Mouse (Mus musculus) R1 (cell line): ENCODE data around the gene Sass6.

Experiments
- DNase-seq: peaks from one replicate; pipeline ENCODE4 v3.0.0-alpha.2; 2018; ENCODE audit warnings: low read depth, low spot score

Sass6 gene

DNA sequence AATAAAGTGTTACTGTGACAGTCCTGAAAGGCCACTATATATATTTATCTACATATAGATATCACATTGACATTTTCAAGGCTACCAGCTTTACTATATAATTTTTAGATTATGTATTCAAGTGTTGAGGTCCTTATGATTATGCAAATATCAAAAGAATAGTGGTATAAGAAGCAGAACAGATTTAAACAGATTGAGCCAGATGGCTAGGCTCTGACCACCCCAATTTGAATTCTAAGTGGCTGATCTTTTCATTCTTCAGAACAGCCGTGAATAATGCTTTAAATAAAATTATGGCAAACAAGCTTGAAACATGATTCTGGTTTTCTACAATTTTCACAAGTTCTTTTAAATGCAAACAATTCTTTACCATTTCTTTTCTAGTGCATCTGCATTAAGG, 36.7 kb downstream of the Sass6 start:
- DNase-seq: no peak

DNA sequence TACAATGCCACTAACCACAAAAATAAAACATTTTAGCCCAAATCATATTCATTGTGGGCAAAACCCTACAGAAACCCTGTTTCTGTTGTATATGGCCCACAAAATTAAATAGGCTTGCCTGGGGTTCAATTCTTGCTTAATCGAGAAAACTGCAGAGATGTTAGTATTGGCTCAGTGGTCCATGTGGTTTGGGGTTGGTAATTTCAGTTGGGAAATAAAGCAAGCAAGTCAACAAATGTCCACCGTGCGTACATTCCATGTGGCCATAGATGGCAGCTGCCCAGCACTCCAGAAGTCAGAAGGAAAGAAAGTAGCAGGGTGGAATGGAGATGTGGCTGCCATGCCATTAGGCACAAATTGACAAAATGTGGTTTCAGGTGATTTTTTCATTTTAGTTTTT, 38.2 kb downstream of the Sass6 start:
- no peak for DNase-seq

DNA sequence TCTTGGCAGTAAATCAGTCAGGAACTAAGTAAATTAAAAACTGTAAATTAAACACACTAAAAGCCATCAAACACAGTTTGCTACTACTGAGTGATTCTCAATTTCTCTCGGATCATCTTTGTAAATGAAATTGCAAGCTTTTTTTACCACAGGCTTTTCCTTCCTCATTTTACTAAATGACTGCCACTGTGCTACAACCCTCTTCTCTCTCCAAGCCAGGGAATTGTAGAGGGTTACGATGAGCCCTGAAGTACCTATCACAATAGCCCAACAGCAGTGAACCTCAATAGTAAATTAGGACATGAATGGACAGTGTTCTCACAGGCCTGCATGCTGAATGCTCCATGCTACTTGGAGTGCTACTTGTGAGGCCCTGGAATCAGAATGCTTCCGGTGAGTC, 39.3 kb downstream of the Sass6 start:
- DNase-seq: no peak

DNA sequence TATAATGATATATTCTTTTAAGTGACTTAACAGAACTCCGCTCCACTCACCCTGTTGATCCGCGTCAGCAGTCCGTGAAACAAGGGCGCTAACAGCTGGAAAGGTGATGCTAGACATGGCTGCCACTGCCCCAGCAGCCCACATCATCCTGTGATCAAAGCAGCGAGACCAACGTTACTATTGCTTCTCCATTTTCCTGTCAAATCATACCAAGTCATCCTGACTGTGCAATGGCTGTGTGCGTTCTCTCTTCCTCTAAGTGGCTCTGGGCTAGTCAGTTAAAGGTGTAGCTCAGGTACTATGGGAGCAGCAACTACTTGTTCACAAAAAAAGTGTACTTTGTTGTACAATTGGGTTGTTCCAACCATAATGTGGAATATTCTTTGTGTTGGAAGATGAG, 40.1 kb downstream of the Sass6 start:
- no peak for DNase-seq

DNA sequence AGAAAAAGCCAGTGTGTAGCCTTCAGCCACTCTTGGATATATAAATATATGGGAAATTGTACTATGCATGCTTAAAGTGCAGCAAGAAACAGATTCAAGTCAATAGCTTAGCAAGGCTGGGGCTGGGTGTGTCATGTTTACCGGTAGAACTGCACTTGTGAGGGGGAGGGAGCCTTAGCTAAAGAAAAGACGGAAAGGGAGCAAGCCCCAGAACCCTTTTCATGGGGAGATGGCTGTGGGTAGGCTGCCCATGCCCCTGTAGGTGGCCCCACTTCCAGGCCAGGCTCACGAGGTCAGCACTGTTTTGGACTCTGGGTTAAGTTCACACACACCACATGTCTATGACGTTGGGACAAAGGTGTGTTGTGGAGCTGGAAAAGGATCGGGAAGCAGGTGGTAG, 41.0 kb downstream of the Sass6 start:
- DNase-seq: no peak

DNA sequence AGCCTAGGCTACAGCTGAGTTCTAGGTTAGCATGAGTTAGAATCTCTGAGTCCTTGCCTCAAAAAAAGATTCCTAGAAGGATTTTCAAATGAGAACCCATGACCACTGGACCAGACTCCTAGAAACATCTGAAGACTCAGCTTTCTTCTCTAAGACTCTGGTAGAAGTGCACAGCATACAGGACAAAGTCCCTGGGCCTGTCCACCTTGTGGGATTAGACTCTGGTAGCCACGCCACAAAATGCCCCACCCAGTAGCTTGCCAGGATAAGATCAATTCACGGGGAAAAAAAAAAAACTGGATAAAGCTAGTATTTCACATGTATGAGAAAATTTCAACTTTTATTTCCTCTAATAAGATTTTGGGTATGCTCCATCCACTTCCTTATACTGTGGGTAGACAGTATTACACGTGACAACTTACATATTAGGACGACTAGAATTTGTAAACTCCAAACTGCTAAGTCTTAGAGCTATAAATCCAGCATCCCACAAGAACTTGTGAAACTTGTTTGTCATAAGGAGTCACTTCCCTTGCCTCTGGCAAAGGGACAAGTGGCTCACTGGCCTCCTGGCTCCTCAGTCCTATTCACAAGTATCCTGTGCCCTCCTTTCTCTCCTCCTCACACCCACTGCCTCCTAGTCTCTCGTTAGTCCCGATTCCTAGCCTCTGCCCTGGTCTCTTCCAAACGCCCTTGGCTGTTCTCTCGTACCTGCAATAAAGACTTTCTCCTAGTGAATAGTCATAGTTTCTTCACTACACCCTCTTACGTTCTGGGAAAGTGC, 43.1 kb downstream of the Sass6 start:
- DNase-seq: no peak

DNA sequence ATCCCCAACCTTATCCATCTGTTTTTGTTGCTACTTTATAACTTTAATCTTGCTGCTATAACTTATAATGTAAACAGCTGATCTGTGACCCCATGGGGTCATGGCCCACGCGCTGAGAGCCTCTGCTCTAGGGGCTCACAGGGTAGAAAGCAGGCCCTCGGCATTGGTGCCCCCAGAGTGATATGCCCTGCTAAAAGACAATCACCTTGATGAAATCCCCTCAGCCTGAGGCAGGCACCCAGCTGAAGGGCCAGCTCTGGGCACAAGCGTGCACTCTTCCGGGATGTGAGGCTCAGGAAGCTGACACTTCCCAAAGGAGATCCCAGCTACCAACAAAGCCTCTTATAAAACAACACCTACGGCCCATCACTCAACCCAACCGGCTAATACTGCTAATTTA, 43.8 kb downstream of the Sass6 start:
- DNase-seq: no peak

DNA sequence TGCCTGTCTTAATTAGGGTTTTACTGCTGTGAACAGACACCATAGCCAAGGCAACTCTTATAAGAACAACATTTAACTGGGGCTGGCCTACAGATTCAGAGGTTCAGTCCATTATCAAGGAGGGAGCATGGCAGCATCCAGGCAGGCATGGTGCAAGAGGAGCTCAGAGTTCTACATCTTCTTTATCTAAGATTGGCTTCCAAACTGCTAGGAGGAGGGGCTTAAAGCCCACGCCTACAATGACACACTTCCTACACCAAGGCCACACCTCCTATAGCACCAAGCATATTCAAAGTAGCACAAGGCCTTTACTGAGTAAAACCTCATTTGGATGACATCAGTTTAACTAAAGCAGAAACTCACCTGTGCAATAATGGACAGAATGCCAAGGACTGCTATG, 45.2 kb downstream of the Sass6 start:
- DNase-seq: peak; percentile 77

DNA sequence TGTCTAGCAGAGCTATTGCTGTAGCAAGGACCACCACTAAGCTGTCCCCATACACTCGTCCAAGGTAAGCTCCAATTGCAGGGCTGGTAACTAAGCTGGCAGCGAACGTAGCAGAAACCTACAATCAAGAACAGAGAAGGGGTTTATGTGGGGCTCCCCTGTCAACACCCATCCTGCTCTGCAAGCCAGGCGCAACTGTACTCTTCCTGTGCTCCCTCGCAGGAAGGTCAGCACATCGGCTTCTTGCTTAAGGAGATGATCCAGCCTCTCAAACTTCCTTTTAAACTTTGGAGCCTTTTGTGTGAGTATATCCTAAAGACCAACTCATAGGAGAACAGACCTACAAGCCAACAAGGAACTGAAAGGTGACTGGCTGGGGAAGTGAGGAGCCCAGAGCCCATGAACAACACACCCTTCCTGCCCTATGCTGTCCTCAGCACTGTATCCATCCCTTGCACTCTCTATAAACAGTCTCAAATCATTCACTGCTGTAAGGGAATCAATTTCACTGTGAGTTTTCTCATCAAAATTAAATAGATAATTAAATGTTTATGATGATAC, 47.1 kb downstream of the Sass6 start:
- no peak for DNase-seq

DNA sequence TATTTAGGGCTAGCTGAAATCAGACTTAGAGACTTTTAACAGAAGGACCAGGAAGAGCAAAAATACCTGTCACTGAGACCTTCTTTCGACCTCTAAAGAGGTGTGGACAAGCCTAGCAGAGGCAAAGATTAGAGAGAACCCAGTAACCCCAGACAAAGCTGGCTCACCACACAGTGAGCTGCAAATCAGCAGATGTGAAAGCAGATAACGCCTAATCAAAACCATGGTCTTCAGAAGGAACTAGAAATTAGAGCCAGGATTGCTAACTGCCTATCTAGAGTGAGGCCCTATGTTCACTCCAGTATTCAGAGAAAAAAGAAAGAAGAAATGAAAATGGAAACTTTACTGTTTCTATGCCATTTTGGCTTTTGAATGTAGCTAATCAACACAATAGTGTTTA, 47.6 kb downstream of the Sass6 start:
- DNase-seq: no peak

DNA sequence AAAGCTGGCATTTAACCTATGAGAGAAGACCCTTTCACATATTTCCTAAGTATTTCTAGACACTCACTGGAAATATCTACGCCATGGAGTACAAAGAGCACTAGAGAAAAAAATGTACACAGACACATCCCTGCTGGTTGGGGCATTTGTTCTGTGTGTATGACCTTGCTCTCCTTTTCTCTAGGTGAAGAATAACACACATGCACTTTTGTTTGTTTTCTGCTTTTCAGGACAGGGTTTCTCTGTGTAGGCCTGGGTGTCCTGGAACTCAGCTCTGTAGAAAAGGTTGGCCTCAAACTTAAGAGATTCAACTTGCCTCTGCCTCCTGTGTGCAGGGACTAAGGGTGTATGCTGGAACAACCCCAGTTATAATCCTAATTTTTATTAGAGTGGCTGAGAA, 51.6 kb downstream of the Sass6 start:
- no peak for DNase-seq

DNA sequence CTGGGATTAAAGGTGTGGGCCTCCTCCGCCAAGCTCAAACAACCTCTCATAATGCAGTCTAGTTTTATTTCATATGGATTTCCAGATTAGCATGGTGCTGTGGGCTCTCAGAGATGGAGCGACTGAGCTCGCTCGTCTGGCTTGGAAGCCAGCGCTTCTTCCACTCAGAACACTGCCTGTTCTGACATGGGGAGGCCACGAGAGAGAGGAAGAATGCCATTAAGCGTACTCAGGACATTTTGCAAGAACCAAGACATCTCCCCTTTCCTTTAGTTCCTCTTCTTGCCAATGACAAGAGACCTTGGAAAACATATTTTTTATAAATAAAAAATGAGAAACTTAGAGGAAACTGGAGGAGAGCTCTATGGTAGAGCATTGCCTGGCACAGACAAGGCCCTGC, 54.0 kb downstream of the Sass6 start:
- DNase-seq: no peak

DNA sequence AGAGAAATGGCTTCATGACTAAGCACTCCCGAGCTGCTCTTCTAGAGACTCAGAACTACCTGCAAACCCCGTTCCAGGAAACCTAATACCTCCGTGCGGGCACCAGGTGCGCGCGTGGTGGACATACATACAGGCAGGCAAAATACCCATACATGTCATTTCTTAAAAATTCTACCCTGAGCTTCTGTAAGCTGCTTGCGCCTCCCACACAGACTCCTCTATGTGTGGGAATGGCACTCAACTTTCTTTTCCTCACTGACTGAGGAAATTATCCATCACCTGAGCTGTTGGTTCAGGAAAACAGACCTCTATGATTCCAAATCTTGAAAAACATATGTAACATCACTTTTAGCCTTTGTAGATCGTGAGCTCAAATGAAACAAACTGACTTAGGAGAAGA, 55.9 kb downstream of the Sass6 start:
- no peak for DNase-seq

DNA sequence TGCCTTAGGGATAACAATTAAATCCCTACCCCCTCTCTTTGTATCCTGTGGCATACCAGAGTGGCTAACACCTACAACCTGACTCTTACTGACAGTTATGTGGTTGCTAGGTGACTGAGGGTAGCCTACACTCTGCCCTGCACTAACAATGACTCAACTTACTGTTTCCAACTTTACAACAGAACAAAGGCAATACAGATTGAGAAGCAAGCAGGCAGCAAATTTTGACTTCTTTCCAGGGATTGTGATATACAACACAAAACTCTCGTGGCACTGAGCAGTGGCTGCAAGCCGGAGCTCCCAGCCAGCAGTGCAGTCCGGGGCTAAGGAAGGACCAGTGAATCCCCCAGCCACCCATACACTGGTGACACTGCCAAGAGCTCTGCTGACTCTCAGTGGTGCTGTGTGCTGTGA, 57.3 kb downstream of the Sass6 start:
- peak; percentile 74 for DNase-seq

DNA sequence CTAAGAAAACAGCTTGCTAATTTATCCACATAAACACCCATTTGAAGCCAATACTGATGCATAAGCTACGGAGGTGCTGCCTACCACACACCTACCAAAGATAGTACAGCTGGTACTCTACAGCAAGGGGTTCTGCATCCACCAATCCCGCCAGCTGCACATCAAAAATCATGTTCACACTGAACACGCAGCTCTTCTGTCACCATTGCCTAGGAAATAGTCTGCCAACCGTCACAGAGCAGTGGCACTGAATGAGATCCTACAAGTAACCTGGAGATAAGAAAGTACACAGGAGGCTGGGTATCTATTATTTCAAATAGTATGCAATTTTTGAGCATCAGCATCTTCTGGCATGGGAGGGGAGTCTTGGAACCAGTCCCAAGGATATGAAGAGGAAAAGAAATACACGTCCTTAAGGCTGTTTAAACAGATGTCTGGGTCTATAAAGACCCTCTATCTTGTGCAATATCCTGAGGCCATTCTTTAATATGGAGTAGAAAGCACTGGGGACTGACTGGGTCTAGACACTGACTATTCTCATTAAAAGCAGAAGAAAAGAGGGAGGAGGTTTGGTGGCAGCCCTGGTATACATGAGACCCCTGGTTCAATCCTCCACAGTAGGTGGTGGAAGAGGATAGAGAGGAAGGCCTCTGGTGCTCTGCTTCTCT, 58.6 kb downstream of the Sass6 start:
- DNase-seq: no peak

DNA sequence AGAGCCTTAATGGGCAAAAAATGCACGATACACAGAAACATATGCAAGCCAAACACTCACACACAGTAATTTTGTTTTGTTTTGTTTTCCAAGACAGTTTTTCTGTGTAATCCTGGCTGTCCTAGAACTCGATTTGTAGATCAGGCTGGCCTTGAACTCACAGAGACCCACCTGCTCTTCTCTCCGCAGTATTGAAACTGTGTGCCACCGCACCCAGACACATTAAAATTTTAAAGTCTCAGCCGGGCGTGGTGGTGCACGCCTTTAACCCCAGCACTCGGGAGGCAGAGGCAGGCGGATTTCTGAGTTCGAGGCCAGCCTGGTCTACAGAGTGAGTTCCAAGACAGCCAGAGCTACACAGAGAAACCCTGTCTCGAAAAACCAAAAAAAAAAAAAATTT, 59.3 kb downstream of the Sass6 start:
- peak; percentile 46 for DNase-seq

DNA sequence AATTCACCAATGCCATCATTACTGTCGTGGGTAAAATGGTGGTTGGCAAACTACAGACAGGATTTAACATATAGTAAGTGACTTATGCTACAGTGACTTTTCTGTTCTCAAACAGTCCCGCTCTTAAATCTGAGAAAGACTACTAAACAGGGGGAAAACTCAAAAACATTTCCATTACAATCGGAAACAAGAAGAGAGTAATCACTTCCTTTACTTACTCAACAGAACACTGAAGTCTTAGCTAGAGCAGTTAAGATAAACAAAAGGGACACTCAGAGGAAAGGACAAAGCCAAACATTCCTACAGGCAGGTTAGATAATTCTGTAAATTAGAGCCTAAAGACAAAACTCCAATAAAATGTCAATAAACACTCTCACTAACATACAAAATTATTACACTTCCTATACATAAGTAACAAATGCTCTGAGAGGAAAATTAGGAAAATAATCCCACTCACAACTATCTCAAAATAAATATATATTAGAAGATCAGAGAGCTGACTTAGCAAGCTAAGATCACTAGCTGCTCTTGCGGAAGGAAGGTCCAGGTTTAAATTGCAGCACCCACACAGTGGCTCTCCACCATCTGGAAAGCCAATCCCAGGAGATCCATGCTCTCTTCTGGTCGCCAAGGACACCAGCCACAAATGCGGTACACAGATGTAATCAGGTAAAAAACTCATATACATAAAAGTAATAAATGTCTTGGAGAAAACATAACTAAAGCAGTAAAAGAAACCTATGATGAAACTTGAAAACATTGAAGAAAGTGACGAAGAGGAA, 61.6 kb downstream of the Sass6 start:
- DNase-seq: peak; percentile 88

DNA sequence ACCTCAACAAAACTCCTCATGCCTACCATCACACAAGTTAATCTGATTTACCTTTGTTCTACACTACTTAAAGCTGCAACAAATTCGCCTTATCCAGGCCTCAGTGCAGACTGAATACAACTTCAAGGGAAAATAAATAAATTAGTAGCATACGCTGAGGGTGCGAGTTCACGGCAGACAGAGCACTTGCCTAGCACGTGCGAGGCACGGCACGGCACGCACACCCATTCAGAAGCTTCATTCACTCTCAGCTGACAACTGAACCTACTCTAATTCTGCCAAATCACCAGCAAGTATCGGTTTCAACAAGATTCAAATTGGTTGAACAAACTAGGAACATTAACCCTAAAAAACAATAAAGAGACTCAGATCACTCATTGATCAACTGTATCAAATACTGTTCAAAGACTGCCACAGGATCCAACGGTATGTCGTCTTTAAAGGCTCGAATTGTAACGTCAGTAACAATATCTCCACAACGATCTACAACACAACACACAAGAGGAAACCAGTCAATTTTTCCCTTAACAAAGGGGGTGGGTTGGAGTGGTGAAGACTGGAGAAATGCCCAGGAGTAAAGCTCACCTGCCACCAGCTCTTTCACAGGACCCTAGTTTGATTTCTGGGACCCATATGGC, 64.3 kb downstream of the Sass6 start:
- DNase-seq: no peak

DNA sequence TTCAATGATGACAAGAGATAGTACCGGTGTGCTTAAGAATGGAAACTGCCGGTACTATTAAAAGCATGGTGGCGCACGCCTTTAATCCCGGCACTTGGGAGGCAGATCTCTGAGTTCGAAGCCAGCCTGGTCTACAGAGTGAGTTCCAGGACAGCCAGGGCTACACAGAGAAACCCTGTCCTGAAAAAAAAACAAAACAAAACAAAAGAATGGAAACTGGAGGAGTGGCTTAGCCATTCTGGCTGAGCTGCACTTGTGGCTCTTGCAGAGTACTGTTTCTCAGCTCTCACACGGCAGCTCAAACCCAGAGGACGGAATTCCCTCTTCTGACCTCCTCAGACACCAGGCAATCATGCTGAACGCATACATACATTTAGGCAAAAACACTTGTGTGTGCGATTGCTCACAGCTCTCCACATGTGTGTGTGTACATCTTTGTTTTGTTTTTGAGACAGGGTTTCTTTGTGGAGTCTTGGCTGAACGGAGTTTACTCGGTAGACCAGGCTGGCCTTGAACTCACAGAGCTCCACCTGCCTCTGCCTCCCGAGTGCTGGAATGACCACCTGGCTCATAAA, 65.2 kb downstream of the Sass6 start:
- DNase-seq: peak; percentile 52

DNA sequence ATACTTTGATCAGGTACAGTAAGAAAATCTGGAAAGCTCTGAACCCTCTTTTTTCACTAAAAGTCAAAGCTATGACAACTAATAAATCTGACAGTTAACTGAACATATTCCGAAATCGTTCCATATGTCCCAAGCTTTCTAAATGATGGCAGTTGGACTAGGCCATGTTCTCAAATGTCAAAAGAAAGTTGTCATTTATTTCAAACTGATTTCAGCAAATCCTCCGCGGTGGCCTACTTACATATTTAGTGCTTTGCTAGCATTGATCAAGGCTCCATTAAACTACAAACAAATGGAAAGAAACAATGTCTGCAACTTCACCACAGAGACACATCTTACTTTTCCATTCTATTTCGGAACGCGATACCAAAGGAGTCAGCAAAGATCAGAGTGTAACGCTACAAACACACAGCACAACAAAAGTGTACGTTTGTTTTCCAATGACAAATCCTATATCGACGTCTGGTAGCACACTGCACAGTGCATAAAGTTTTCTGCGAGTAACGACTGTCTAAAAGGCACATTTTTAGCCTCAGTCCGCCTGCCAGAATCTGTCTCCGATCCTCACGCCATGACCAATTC, 66.6 kb downstream of the Sass6 start:
- DNase-seq: no peak

DNA sequence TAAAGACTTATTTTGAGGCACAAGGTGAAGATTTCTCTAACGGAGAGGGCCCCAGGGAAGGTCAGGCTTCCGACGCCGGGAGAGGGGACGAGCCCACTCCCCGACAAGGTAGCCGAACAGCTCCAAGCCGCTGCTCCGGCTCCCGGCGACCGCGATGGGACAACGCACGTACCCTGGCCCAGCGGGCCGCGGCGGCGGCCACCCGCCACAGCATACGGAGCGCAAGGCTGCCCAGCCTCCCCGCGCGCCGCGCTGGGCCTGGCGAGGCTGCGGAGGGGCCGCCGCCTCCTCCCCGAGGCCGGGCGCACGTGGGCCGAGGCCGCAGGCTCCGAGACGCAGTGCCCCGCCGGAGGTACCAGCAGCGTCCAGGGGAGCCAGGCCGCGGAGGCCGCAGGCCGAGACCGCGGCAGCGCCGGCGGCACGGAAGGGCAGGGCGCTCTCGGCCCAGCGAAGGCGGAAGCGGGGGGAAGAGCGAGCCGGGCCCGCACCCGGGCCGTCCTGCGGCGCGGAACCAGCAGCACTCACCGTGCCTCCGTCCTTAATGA, 67.2 kb downstream of the Sass6 start:
- DNase-seq: peak; percentile 40
